ENCODE assay signal across 7 mouse cellular contexts in the genomic region with DNA sequence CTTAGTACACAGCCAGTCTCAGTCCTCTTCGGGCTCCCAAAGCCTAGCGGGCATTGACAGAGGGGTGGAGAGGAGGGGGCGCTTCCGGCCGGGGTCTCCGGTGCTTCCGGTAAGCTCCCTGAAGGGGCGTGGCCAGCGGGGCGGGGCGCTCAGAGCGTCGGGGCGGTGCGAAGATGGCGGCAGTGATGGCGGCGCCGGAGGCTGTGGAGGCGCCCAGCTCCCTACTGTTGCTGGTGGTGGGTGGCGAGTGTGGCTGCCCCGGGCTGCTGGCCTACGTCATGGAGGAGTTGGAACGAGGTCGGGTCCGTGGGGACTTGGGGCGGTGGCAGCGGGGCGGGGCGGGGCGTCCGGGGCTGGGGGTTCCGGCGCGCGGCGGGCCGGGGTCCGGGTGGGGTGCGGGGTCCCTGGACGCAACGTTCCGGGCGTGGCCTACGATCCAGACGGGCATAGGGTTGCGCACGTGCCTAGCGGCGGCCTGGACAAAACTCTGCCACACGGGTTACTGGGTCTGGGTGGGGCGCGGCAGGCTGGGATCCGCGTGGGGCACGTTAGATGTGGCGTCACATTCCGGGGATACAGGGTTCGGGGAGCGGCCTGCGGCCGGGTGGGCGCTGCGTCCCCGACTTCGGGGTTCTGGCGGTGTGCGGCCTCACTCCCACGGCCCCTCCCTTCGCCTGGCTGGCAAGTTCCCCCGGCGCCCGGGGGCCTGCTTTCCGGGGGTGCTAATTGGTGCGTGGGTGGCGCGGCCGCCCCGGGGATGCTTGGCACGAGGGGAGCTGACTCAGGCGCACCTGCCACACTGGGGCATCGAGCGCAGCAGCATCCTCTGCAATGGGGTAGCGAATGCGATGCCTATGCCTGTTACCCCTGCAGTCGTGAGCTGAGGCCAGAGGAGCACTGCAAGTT. TPM values are rescaled to one million over a fixed set of nuclear protein-coding genes. Genes with fewer than 3 reads are reported as not detected.
DNase-seq lines count a peak whose midpoint lies in the region; ATAC-seq lines count a peak whose summit lies in the region.

A gene (plus strand): TSS at position 102 of the 906 bp plus-strand sequence.

- H3K27me3 ChIP-seq in embryonic facial prominence, embryonic 10.5 days (replicated peaks; ENCODE audit: low read depth, poor library complexity, severe bottlenecking): peaks cover 10% of the 10 kb centered on the region; the same call in 1 of the 2 replicates
- H3K27me3 ChIP-seq in limb, embryonic 11.5 days (ENCODE audit: control insufficient read depth, insufficient read depth, low read length): no peaks in the 10 kb centered on the region
- H3K27me3 ChIP-seq in midbrain, embryonic 13.5 days: peaks cover 23% of the 10 kb centered on the region

- H3K27ac ChIP-seq in embryonic facial prominence, embryonic 10.5 days (replicated peaks): peak within 1 kb of the TSS; percentile 98
- peak within 1 kb of the TSS; percentile 91 for H3K27ac ChIP-seq in limb, embryonic 11.5 days (replicated peaks; ENCODE audit: low read depth, low read length)
- H3K27ac ChIP-seq in midbrain, embryonic 13.5 days: peak within 1 kb of the TSS; percentile 88

- H3K4me1 ChIP-seq in embryonic facial prominence, embryonic 10.5 days: peaks cover 22% of the 10 kb centered on the region
- H3K4me1 ChIP-seq in limb, embryonic 11.5 days (ENCODE audit: control insufficient read depth, insufficient read depth, low read length): peaks cover 5% of the 10 kb centered on the region
- H3K4me1 ChIP-seq in midbrain, embryonic 13.5 days (replicated peaks): peaks cover 19% of the 10 kb centered on the region

- WGBS in embryonic facial prominence, embryonic 10.5 days: under 1% methylated on average over 86 of the region's 86 CpGs
- WGBS in limb, embryonic 11.5 days: under 1% methylated on average over 80 of the region's 86 CpGs
- under 1% methylated on average over 78 of the region's 86 CpGs for WGBS in midbrain, embryonic 13.5 days

- H3K4me3 ChIP-seq in embryonic facial prominence, embryonic 10.5 days: peak within 1 kb of the TSS; percentile 94
- H3K4me3 ChIP-seq in limb, embryonic 11.5 days (ENCODE audit: low read depth, low read length): peak within 1 kb of the TSS; percentile 95
- H3K4me3 ChIP-seq in midbrain, embryonic 13.5 days (replicated peaks): peak within 1 kb of the TSS; percentile 92

- no peaks in the 10 kb centered on the region for H3K9me3 ChIP-seq in embryonic facial prominence, embryonic 10.5 days
- H3K9me3 ChIP-seq in limb, embryonic 11.5 days (ENCODE audit: control insufficient read depth, low read length): no peaks in the 10 kb centered on the region
- H3K9me3 ChIP-seq in midbrain, embryonic 13.5 days: no peaks in the 10 kb centered on the region

- peak; percentile 69 for ATAC-seq in granulocyte monocyte progenitor cell, adult 5-6 weeks (replicated peaks; ENCODE audit: poor library complexity, severe bottlenecking)
- peak; percentile 90 for ATAC-seq in limb, embryonic 11.5 days (ENCODE audit: insufficient number of reproducible peaks, low FRiP score, low TSS enrichment, low read depth)
- ATAC-seq in midbrain, embryonic 13.5 days: peak; percentile 95

- H3K36me3 ChIP-seq in embryonic facial prominence, embryonic 10.5 days (replicated peaks): peaks cover 19% of the 10 kb centered on the region
- no peaks in the 10 kb centered on the region for H3K36me3 ChIP-seq in limb, embryonic 11.5 days (ENCODE audit: control insufficient read depth, insufficient read depth, low read length)
- peaks cover 5% of the 10 kb centered on the region for H3K36me3 ChIP-seq in midbrain, embryonic 13.5 days

- peak within 1 kb of the TSS; percentile 94 for H3K4me2 ChIP-seq in limb, embryonic 11.5 days (ENCODE audit: low read depth, severe bottlenecking)
- peak within 1 kb of the TSS; percentile 94 for H3K4me2 ChIP-seq in midbrain, embryonic 13.5 days (replicated peaks)

- DNase-seq in adrenal gland, postnatal 14 days: peak; percentile 88
- DNase-seq in embryonic facial prominence, embryonic 10.5 days (ENCODE audit: low spot score): peak; percentile 95
- peak; percentile 45 for DNase-seq in kidney, adult 11 months
- DNase-seq in limb, embryonic 11.5 days (ENCODE audit: low spot score): peak; percentile 93
- DNase-seq in spleen, adult 12 weeks (ENCODE audit: low spot score): peak; percentile 58

- peak within 1 kb of the TSS; percentile 89 for H3K9ac ChIP-seq in limb, embryonic 11.5 days (ENCODE audit: low read length)
- H3K9ac ChIP-seq in midbrain, embryonic 13.5 days (replicated peaks): peak within 1 kb of the TSS; percentile 95

RNA-seq across cellular contexts. Expression of the gene that starts here (rescaled TPM):
- total RNA-seq in adrenal gland, postnatal 14 days (2021): 26.2 and 32.1 TPM in 2 replicates
- 67.8 and 72.3 TPM in 2 replicates for polyA plus RNA-seq in embryonic facial prominence, embryonic 10.5 days (2016; fragmentation: Nextera tagmentation; extraction: Ambion mirVana)
- total RNA-seq in granulocyte monocyte progenitor cell, adult 5-6 weeks (2014; fragmentation: Nextera tagmentation): 12.1 and 24.0 TPM in 2 replicates
- 7.4 and 7.6 TPM in 2 replicates for total RNA-seq in granulocyte monocyte progenitor cell, adult 5-6 weeks (2017)
- polyA plus RNA-seq in limb, embryonic 11.5 days (2014; fragmentation: Nextera tagmentation; extraction: Ambion mirVana): 42.3 and 44.8 TPM in 2 replicates
- 61.0 and 62.5 TPM in 2 replicates for polyA plus RNA-seq in midbrain, embryonic 13.5 days (2015; fragmentation: Nextera tagmentation; extraction: Ambion mirVana)

Comparison
In these comparisons a context has a peak if more than half of its experiments do, and no peak if none do; other contexts are left out.
1. Peak in every context shown above with its lines: DNase-seq, ATAC-seq, H3K4me3 ChIP-seq and H3K27ac ChIP-seq.
2. DNase-seq: peak in every context shown above with its lines; median percentile 95 in embryonic facial prominence, embryonic 10.5 days; 93 in limb, embryonic 11.5 days; 88 in adrenal gland, postnatal 14 days; 58 in spleen, adult 12 weeks; 45 in kidney, adult 11 months.